12 mouse cellular contexts compared by ENCODE assay signal in the genomic region with DNA sequence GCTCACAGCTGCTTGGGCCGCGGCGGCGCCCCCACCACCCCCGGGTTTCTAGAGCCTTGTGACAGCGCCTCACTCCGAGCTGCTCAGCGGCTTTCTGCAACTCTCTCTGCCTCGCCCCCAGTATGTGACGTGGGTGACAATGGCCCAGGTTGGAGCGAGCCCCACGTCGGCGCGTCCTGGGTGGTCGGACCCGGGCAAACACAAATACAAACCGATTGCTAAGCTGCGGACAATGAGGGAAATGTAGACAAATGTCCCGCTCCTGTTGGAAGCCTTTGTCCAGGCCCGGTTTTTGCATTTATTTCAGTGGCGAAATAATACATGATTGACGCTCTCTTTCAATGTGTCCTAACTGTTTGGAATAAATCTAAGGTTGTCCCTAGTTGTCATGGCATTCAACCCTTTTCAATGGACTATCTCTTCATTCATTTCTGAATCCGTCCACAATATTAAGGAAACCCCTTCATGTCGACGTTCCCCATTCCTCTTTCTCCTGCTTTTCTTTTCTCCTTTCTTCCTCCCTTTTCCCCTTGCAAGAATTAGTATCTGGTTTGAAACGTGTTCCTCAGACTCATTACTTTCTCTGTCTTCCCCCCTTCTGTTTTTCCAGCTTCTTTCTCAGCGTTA. TPM values are rescaled to one million over a fixed set of nuclear protein-coding genes. Genes with fewer than 3 reads are reported as not detected.
DNase-seq lines count a peak whose midpoint lies in the region; ATAC-seq and TF ChIP-seq lines count a peak whose summit lies in the region.
"Had no signal": no experiment of that assay in that cellular context is flagged by ENCODE, and none has a peak within 500 bp of the region (broad histone marks: within the 10 kb centered on the region; RNA-seq: fewer than 3 reads in every experiment).

No protein-coding gene starts in this region.

- TF ChIP-seq POLR2A in kidney, adult 2 months (IDR thresholded peaks at IDR 0.05; ENCODE audit: low read depth, low read length) = no peak

- WGBS in forebrain, embryonic 11.5 days = under 1% methylated on average over 28 of the region's 28 CpGs
- WGBS in intestine, embryonic 16.5 days = 4% methylated on average over 28 of the region's 28 CpGs
- 1% methylated on average over 28 of the region's 28 CpGs for WGBS in neural tube, embryonic 14.5 days
- 6% methylated on average over 28 of the region's 28 CpGs for WGBS in kidney, adult 2 months

- ATAC-seq in forebrain, embryonic 11.5 days (replicated peaks; ENCODE audit: low FRiP score) = peak; percentile 66
- ATAC-seq in intestine, embryonic 16.5 days = no peak
- peak; percentile 32; the same call in 1 of the 2 replicates for ATAC-seq in neural tube, embryonic 14.5 days (ENCODE audit: low read depth)
- no peak for ATAC-seq in granulocyte monocyte progenitor cell, adult 5-6 weeks (replicated peaks; ENCODE audit: poor library complexity, severe bottlenecking)

- TF ChIP-seq CTCF in layer of hippocampus, adult 2 months (conservative IDR thresholded peaks at IDR 0.05) = no peak
- TF ChIP-seq CTCF in kidney, adult 2 months (conservative IDR thresholded peaks at IDR 0.05; ENCODE audit: insufficient read depth, insufficient read length, low read depth, low read length) = no peak

- peaks cover 93% of the 10 kb centered on the region for H3K27me3 ChIP-seq in forebrain, embryonic 11.5 days (ENCODE audit: control insufficient read depth, insufficient read depth, low read length)
- H3K27me3 ChIP-seq in intestine, embryonic 16.5 days (replicated peaks; ENCODE audit: control insufficient read depth, insufficient read depth, low read length) = peaks cover 92% of the 10 kb centered on the region
- peaks cover 71% of the 10 kb centered on the region for H3K27me3 ChIP-seq in neural tube, embryonic 14.5 days (ENCODE audit: control insufficient read depth, insufficient read depth, low read length)
- peaks cover 11% of the 10 kb centered on the region for H3K27me3 ChIP-seq in kidney, adult 2 months (replicated peaks; ENCODE audit: control insufficient read depth, insufficient read depth, low read length)

- H3K4me1 ChIP-seq in forebrain, embryonic 11.5 days (replicated peaks; ENCODE audit: control insufficient read depth, insufficient read depth, low read length) = peaks cover 10% of the 10 kb centered on the region
- peaks cover 9% of the 10 kb centered on the region for H3K4me1 ChIP-seq in intestine, embryonic 16.5 days (ENCODE audit: control insufficient read depth, insufficient read depth, low read length)
- H3K4me1 ChIP-seq in neural tube, embryonic 14.5 days (ENCODE audit: control insufficient read depth, insufficient read depth, low read length) = no peaks in the 10 kb centered on the region; the same call in 1 of the 2 replicates
- no peaks in the 10 kb centered on the region for H3K4me1 ChIP-seq in kidney, adult 2 months (ENCODE audit: control insufficient read depth, insufficient read depth, low read length)

- H3K4me3 ChIP-seq in layer of hippocampus, adult 2 months = no peak overlapping the region
- H3K4me3 ChIP-seq in forebrain, embryonic 11.5 days (ENCODE audit: low read depth, low read length) = peak overlapping the region; percentile 11; the same call in 1 of the 2 replicates
- H3K4me3 ChIP-seq in intestine, embryonic 16.5 days (ENCODE audit: low read length) = no peak overlapping the region
- H3K4me3 ChIP-seq in neural tube, embryonic 14.5 days (ENCODE audit: low read depth, low read length) = no peak overlapping the region
- H3K4me3 ChIP-seq in kidney, adult 2 months (ENCODE audit: insufficient read depth, low read depth, low read length) = no peak overlapping the region
- H3K4me3 ChIP-seq: myocyte had no signal

- H3K36me3 ChIP-seq in forebrain, embryonic 11.5 days (ENCODE audit: control insufficient read depth, insufficient read depth, low read length) = no peaks in the 10 kb centered on the region
- no peaks in the 10 kb centered on the region for H3K36me3 ChIP-seq in intestine, embryonic 16.5 days (ENCODE audit: control insufficient read depth, insufficient read depth, low read length)
- H3K36me3 ChIP-seq in neural tube, embryonic 14.5 days (ENCODE audit: control insufficient read depth, insufficient read depth, low read length) = no peaks in the 10 kb centered on the region
- H3K36me3 ChIP-seq in kidney, adult 2 months (ENCODE audit: control insufficient read depth, insufficient read depth, low read length) = no peaks in the 10 kb centered on the region

- H3K27ac ChIP-seq in layer of hippocampus, adult 2 months = peak overlapping the region; percentile 29; the same call in 1 of the 2 replicates
- peak overlapping the region; percentile 19; the same call in 1 of the 2 replicates for H3K27ac ChIP-seq in forebrain, embryonic 11.5 days (ENCODE audit: low read depth, low read length)
- H3K27ac ChIP-seq in intestine, embryonic 16.5 days (ENCODE audit: low read length) = no peak overlapping the region
- peak overlapping the region; percentile 5; the same call in 1 of the 2 replicates for H3K27ac ChIP-seq in neural tube, embryonic 14.5 days (ENCODE audit: low read depth, low read length)
- H3K27ac ChIP-seq in kidney, adult 2 months (ENCODE audit: insufficient read depth, low read depth, low read length) = no peak overlapping the region

- no peak for DNase-seq in layer of hippocampus, adult 2 months (ENCODE audit: low spot score in 2 of 2)
- DNase-seq in layer of hippocampus, postnatal 25 days (ENCODE audit: extremely low spot score in 1 of 2, low spot score in 1 of 2) = no peak
- DNase-seq in forebrain, embryonic 11.5 days (ENCODE audit: low spot score) = peak; percentile 76
- no peak for DNase-seq in kidney, adult 2 months
- DNase-seq in lung, postnatal 14 days = no peak
- DNase-seq: layer of hippocampus, postnatal 36 days; lung, adult 2 months had no signal

- H3K9me3 ChIP-seq in forebrain, embryonic 11.5 days (ENCODE audit: control insufficient read depth, low read length) = no peaks in the 10 kb centered on the region
- no peaks in the 10 kb centered on the region for H3K9me3 ChIP-seq in intestine, embryonic 16.5 days (ENCODE audit: control insufficient read depth, low read length)
- H3K9me3 ChIP-seq in neural tube, embryonic 14.5 days (ENCODE audit: control insufficient read depth, low read length) = no peaks in the 10 kb centered on the region

- peak overlapping the region; percentile 29; the same call in 1 of the 2 replicates for H3K4me2 ChIP-seq in forebrain, embryonic 11.5 days (ENCODE audit: low read depth, low read length, severe bottlenecking)
- peak overlapping the region; percentile 6; the same call in 1 of the 2 replicates for H3K4me2 ChIP-seq in intestine, embryonic 16.5 days (ENCODE audit: low read depth, low read length)
- H3K4me2 ChIP-seq in neural tube, embryonic 14.5 days (ENCODE audit: low read depth, low read length) = 0 out of 2 replicates have a peak overlapping the region, but pooled peaks have one; percentile 6

- no peak overlapping the region for H3K9ac ChIP-seq in forebrain, embryonic 11.5 days (ENCODE audit: low read length)
- no peak overlapping the region for H3K9ac ChIP-seq in intestine, embryonic 16.5 days (ENCODE audit: low read depth, low read length)
- no peak overlapping the region for H3K9ac ChIP-seq in neural tube, embryonic 14.5 days (replicated peaks; ENCODE audit: low read depth, low read length)

RNA-seq across cellular contexts. Expression of a gene that starts 5.9 kb away (rescaled TPM):
- 1 to 10 TPM; 4.6 to 7.0 TPM for total RNA-seq in layer of hippocampus, adult 2 months (2021)
- total RNA-seq in layer of hippocampus, postnatal 25 days (2021) = 1 to 10 TPM; 8.9 to 9.5 TPM
- polyA plus RNA-seq in forebrain, embryonic 11.5 days (2014; fragmentation: Nextera tagmentation; extraction: Ambion mirVana) = 7.1 and 7.6 TPM in 2 replicates
- 1.2 and 2.2 TPM in 2 replicates for polyA plus RNA-seq in intestine, embryonic 16.5 days (2015; fragmentation: Nextera tagmentation; extraction: Ambion mirVana)
- polyA plus RNA-seq in neural tube, embryonic 14.5 days (2014; fragmentation: Nextera tagmentation; extraction: Ambion mirVana) = 6.5 and 8.4 TPM in 2 replicates
- not detected in 2 replicates for total RNA-seq in granulocyte monocyte progenitor cell, adult 5-6 weeks (2014; fragmentation: Nextera tagmentation)
- not detected in 2 replicates for total RNA-seq in granulocyte monocyte progenitor cell, adult 5-6 weeks (2017)
- not detected in 2 replicates for polyA plus RNA-seq in kidney, adult 2 months (2012; rRNA removed)
- total RNA-seq: hematopoietic stem cell, adult 5-6 weeks had no signal
- polyA plus RNA-seq: lung, adult 2 months; myocyte had no signal

Comparison
In these comparisons a context has a peak if more than half of its experiments do, and no peak if none do; other contexts are left out.
1. H3K27ac ChIP-seq: peak in layer of hippocampus, adult 2 months (single experiment), forebrain, embryonic 11.5 days (single experiment) and neural tube, embryonic 14.5 days (single experiment); none in intestine, embryonic 16.5 days (single experiment) and kidney, adult 2 months (single experiment).
2. ATAC-seq: peak in forebrain, embryonic 11.5 days (single experiment) and neural tube, embryonic 14.5 days (single experiment); none in intestine, embryonic 16.5 days (single experiment) and granulocyte monocyte progenitor cell, adult 5-6 weeks (single experiment).
3. Peak in every context shown above with its lines, with median percentiles within 50 percentile points of each other: H3K4me2 ChIP-seq.